Mouse (Mus musculus) heart, postnatal 4 days (tissue): ENCODE data around the gene Itgb5. TPM values are rescaled to one million over a fixed set of nuclear protein-coding genes. Genes with fewer than 3 reads are reported as not detected.
A peak's percentile ranks its signal among the peaks of the same experiment; 100 is the strongest.

Experiments used
- DNase-seq: peaks from one replicate; pipeline ENCODE4 v3.0.0; 2021
- total RNA-seq, 2 experiments: library from RNA; stranded (reverse); gene quantifications; 2 replicates each; pipeline ENCODE4 v1.2.3; 2021

Itgb5 gene
- total RNA-seq, 2 experiments from 2014 or later = 70.1 to 76.9 TPM

DNA sequence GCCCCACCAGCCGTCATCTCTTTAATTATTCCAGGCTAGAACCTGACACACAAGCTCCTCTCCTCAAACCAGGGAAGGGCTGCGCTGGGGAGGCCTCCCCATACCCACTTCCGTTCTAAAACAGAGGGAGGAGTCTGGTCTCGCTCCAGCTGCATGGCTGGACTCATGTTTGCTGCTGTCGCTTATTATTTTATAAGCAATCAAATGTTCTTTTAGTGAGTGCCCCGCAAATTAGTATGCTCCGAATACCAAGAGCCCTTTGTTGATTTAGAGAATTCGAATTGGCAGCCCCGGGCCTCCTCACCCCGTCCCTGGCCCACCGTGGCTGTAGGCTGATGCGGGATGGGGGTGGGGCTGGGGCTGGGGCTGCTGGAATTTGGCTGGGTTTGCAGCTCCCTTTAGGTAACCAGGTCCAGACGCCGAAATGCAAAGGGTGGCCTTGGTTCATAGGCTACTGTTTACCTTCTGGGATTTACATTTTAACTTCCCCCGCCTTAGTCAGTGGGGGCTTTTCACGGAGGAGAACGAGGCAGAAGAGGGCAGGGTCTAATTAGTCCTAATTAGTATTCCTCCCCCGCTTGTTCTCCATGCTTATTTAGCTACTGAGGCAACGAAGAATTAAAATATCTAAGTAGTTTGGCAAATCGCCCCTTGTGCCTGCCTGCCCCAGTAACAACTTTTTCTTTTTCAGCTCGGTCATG is 3.4 kb downstream of the Itgb5 start:
- peak; percentile 29 for DNase-seq

DNA sequence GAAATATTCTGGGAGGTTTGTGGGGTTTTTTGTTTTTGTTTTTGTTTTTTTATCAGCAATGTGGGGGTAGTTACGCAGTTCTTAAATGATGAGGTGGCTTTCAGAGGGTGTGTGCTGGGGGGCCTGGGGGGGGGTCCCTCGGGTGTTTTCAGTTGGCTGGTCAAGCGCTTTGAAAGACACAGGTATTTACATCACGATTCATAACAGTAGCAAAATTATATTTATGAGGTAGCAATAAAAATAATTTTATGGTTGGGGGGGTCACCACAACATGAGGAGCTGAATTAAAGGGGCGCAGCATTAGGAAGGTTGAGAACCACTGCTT is 3.9 kb downstream of the Itgb5 start:
- DNase-seq = no peak

DNA sequence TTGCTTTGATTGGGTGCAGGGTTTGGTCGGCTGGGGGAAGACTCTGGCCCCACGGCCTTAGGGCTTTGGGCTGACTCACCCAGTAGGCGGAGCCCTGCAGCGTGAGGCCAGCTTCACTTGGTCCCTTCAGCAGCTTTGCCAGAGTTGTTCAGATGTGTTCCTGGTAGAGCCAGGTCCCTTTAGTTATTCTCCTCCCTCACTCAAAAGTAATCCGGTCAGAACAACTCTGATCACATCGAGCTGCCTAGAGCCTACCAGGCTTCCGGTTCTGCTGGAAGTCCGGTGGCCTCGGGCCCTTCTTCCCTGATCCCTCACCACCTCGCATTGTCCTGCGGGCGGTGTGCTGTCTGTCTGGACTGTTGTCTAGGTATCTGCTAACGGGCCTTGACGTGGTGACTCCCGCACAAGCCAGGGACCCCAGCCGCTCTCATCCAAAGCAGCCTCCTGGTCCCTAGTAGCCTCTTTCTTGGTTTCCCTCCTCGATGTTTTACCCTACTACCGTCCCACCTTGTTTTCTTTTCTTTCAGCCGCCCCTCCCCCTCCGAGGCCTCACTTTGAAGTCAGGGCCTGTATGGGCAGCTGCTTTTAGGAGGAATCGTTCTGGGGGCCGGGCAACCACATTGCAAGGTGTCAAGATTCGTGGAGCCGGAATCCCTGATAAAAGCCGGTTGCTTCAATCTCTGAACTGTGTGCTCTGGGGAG is 4.5 kb downstream of the Itgb5 start:
- DNase-seq = peak; percentile 67

DNA sequence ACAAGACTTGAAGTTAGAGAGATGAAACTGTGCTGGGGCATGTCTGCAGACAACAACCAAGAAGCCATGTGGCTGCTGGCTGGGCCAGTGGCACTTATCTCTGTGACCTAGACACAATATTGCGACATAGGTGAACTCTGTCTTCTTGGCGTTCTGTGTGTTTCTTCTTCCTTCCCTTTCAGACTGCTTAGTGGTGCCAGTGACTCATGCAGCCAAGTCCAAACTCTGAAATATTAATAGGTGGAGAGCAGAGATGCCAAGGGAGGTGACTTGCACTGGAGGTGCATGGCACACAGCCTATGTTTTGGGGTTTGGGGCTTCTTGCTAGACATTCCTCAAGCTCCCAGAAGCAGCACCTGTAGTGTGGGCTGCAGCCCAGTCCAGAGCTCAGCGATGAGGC is 7.2 kb downstream of the Itgb5 start:
- DNase-seq = no peak

DNA sequence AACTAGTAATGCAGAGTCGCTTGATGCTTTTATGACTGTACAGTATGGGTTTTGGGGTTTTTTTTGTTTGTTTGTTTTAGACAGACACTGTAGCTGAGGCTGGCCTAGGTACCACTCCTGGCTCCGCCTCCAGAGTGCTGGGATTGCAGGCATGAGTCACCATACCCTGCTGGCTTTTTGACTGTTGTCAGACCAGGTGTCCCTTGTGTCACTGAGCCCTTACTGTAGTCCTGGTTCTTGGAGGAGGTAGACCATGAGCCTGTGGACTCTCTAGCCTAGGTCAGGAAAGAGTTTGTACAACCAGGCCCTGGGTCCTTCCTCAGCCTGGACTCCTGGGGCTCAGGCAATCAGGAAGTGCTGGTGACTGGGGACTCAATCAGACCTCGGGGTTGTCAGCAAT is 7.7 kb downstream of the Itgb5 start:
- no peak for DNase-seq

DNA sequence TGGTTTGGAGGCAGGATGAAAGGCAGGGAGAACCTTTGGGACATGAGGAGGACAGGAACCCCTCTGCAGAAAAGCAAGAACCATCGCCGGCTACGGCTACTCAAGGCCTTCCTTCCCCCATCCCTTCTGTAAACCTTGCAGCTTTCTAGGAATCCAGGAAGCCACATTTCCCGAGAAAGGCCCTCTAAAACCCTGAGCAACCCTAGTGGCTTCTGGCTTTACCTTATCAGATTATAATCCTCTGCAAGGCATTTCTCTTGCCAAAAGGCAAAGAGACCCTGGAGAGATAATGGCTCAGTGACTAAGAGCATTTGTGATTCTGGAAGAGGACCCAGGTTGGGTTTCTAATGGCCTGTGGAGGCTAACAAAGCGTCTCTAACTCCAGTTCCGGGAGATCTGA is 11.2 kb downstream of the Itgb5 start:
- DNase-seq = no peak

DNA sequence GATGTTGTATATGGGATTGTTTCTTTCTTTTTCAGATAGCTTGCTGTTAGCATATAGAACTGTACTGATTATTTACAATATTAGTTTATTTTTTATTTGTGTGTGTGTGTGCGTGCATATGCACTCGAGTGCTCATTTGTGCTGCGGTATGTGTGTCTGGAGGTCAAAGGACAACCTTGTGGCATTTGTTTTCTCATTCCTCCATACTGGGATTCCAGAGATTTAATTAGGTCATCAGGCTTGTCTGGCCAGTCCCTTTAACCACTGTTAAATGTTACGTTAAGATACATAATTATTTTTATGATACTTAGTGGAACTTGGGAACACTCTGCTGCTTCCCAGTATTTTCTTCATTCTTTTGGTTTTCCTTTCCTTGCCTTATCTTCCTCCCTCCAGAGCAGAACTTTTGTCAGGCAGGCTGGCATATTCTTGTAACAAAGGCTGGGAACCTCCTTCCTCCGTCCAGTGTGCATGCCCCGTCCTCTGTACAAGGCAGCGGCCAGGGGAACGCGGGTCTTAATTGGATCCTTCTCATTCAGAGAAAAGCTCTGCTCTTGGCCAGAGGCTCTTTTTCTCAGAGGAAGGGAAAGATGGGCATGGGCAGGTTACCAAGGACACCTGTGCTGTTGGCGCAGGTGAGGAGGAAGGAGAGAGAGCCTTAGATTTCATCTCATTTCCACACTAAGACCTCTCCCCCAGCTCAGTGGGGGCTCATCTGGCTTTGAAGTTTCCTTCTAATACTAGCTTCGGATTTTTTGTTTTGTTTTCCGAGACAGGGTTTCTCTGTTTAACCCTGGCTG is 12.8 kb downstream of the Itgb5 start:
- no peak for DNase-seq

DNA sequence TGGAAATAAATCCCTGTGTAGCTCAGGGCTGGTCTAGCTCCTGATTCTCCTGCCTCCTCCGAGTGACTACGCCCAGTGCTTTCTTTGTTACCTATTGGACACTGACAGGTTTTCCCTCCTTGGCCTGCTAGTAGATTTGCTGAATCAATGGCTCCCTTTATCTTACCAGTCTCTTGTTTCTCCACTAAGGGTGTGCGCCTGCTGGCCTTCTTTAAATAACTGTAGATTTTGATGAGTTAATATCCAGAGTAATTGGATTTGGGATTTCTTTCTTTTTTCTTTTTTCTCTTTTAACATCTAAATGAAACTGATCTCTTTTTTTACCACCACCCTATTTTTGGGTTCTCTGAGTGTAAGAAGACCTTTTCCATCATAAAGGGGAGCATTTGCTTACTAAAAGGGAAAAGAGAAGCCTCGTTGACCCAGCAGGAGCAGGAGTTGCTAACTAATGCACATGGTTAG is 14.7 kb downstream of the Itgb5 start:
- no peak for DNase-seq

DNA sequence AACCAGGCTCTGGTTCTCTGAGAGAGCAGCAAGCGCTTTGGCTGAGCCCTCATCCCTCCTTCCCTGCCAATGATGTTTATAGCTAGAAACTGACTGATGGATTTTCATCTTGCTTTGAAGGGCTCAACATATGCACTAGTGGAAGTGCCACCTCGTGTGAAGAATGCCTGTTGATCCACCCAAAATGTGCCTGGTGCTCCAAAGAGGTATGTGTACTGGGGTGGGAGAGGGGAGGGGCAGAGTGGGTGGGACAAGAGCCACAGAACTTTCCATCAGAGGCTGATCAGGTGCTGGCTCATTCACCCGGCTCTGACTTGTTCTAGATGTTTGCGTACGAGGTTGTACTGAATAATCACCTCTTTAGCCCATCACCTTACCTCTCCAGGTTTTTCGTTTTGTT is 15.4 kb downstream of the Itgb5 start:
- DNase-seq = no peak

DNA sequence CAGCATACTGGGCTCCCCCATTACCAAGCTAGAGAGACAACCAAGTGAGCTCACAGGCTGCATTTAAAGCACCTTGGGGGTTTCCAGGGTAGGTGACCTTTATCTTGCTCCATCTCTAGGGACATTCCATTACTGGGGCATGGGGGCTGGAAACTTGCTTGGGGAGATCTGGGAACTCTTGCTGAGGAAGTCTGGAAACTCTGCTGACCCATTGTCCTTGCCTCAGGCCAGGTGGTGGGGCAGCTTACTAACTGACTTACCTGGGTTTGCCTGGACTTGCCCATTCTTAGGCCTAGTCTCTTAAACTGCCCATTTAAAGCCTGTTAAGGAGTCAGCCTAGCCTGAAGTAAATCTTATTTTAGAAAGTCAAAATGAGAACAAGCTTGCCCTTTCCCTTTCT is 23.8 kb downstream of the Itgb5 start:
- DNase-seq = no peak

DNA sequence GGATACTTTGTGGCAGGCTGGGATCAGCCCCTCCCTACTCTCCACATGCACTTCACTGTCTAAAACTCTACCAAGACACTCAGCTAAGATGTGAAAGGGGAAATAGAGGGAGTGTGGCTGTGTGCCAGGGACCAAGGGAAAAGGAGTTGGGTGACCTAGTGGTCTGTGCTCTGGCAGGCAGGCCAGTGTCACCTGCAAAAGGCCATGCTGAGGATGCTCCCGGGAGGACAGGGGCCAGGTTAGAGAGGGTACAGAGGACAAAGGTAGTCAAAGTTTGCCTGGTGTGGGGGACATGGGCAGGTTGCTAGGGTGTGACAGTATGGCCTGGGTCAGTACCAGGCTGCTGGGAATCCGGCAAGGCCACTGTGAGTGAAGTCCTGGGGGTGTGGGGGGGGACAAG is 29.3 kb downstream of the Itgb5 start:
- no peak for DNase-seq

DNA sequence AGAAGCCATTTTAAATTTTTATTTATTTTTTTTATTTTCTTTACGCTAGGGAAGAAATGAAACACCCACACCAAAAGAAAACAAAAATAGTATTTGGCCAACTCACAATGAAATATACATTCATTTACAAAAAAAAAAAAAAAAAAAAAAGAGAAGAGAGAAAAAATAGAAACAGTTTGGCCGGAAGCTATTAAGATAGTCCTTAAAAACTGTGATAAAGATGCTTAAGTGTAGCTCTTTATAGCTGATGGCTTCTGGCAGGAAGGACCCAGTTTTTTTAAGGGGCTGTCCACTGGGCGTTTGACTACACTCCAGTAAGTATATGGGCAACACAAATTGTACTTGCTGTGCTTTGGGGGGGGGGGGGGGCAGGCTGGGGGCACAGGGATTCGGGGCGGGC is 29.9 kb downstream of the Itgb5 start:
- DNase-seq = no peak

DNA sequence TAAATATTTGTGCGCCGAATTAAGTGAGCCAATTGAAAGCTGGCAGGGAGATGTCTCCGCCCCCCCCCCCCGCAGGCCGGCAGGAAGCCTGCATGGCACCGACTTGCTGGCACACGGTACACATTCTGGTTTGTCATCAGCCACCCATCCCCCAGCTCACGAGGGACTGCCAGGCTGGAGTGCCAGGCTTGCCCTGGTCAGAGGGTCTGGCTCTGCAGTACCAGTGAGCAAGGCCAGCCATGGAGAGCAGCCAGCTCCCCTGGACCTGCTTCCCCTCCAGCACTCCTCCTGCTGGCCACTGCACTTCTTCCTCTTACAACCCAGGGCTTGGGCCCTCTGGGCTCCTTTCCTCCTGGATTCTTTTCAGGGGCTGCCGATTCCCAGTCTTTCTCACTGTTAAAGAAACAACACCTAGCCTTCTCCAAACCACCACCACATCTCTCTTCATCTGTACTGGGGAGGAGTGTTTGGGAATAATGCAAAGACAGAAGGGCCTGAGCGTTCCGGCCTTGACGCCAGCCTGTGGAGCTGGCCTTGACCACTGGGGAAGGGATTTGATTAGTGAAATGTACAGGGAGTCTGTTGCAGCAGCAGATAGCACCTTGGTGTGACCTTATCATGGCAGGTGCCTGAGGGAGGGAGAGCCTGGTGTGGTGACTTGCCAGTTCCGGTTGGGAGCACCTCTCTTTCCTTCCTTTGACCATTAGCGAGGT is 30.7 kb downstream of the Itgb5 start:
- peak; percentile 88 for DNase-seq

DNA sequence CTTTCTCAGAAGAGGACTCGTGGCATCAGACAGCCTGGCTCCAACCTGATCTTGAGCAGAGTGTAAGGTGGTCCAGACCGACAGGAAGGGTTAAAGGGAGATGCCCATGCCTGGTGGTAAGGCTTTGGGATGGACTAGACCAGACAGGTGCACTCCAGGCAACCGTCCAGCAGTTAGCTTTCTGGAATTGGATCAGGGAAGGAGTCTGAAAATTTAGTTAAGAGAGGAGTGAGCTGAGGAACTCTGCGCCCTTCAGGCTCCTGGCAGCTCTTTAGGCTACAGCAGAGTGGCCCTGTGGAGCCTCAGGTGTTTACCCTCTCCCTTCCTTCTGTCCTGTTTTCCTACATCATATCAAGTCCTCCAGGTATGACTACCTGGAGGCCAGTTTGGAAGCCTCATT is 32.9 kb downstream of the Itgb5 start:
- DNase-seq = no peak

DNA sequence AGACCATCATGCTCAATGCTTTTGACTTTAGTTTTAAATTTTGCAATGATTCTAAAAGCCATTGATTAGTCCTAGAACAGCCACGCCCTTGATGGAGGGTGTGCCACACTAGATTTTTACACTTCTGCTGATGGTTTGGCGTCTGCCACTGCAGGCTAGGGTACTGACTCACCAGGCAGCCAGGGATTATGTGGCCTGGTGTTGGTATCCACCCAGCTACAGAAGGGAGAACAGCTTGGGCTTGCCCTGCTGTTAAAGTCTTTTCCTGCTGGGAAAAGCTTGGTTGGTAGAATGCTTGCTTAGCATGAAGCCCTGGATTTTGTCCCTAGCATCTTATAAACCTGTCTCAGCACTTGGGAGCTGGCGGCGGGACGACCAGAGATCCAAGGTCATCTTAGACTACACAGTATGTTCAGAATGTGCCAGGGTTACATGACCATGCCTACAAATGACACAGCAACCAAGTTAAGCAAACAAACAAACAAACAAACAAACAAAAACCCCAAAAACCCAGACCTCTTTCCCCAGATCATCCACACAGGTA is 33.8 kb downstream of the Itgb5 start:
- DNase-seq = no peak

DNA sequence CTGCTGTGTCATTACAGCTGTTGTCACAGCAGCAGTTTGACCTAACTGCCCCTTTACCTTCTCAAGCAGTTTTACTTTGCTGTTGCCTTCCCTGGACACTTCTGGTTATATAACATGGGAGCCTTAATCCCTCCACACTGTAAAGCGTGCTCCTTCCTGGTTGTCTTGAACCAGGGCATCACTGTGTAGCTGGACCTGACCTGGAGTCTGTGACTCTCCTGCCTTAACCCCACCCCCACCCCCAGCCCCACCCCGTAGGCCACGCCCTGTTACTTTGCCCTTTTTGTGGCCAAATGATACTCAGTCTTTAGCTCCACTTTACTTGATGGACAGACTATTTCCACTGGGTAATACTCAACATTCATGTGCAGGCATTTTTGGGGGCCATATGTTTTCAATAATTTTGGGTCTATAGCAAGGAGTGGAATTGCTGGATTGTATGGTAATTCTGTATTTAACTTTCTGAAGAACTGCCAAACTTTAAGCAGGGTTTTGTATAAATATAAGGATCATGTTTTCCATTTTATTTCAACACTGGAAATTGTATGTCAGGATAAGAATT is 40.8 kb downstream of the Itgb5 start:
- DNase-seq = no peak

DNA sequence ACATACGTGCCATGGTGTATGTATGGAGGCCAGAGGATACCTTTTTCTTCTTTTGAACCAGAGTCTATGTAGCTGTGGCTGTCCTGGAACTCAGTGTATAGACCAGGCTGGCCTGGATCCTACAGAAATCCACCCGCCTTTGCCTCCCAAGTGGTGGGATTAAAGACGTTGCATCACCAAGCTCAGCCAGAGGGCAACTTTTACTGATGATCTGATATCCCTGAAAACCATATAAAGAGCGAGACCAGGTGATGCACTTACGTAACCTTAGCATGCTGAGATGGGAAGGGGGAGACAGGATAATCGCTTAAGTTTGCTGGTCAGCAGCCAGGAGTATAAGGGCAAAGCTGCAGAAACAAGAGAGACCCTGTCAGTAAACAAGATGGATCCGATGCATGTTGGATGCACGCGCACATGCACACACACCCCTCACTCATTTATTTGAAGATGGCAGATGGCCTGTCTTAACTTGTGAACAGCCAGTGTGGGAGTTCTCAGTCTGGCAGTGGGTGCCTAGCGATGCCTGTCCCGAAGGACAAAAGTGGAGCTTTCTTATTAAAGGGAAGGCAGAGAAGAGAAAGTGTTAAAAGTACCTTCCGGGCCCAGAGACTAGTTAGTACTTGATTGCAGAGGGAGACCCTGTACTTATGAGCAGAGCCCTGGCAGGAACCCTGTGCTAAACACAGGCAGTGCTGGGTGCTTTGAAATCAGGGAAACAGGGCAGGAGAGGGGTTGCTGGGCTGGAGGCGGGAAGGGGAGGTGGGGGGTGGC is 41.7 kb downstream of the Itgb5 start:
- no peak for DNase-seq

DNA sequence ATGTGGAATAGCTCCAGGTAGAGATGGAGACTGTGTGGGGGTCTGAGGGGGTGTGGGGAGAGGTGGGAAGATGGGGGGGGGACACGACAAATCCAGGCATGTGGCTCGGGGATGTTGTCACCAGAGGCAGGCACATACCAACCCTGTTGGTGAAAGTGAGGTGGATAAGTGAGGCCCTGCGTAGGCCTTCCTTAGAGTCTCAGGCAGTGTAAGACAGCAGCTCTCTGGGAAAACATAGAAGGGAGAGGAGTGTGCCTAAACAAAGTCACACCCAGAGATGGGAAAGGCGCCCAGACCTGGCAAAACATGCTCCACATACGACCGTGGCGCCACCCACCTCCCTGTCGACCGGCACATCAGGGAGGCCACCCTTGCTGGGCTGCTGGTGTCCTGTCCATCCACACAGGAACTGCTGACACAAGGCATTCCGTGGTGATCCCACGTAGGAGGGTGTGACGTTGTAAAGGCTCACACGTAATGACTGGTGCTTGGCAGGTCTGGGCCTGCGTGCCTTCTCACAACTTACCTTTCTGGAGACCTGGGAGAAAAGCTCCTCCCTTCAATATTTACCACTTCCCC is 42.5 kb downstream of the Itgb5 start:
- DNase-seq = no peak

DNA sequence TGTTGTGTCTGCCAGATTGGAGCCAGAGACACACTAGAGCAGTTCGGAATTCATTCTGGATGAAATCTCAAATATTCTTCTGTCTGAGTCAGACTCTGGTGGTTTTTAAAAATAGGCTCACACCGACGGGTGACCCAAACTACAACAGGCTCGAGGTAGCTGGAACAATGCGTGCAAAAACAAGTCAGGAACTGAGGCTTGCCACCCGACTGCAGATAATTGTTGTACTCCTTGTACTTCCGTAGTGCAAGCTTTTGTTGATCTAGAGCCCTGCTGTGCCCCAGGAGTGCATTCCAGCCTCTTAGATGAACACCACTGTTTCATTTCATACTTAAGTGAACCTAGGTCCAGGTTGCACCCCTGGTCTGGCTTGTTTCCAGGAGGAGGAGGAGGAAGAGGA is 43.8 kb downstream of the Itgb5 start:
- DNase-seq = no peak

DNA sequence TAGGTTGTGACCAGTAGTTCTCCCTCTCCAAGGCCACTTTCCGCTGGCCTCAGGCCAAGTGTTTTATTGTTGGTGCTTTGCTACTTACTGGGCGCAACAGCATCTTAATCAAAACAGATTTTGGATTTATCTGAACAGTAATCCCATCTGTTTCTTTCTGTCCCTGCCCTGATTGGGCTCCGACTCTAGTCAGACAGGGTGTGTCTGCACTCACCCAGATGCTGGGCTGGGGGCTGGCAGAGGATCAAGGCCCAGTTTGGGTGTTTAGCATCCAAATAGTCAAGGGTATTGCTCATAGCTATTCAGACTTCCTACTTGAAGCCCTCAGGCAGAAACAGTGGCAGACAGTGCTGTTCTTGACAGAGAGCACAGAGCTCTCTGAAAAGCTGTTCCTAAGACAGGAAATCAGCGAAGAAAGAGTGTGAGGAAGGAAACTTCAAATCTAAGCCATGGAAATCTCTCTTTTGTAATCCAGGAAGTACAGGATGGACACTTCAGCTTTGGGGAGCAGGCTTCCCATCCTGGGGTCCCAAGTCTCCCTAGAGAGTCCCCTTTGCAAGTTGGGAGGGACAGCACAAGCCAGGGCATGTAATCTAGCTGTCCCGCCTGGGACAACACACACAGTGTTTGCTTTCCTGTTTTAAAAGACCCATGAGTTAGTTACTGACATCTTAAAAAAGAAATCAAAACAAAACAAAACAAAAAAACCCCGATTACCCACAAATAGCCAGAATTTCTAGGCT is 48.7 kb downstream of the Itgb5 start:
- DNase-seq = peak; percentile 65
